In the genomic region with DNA sequence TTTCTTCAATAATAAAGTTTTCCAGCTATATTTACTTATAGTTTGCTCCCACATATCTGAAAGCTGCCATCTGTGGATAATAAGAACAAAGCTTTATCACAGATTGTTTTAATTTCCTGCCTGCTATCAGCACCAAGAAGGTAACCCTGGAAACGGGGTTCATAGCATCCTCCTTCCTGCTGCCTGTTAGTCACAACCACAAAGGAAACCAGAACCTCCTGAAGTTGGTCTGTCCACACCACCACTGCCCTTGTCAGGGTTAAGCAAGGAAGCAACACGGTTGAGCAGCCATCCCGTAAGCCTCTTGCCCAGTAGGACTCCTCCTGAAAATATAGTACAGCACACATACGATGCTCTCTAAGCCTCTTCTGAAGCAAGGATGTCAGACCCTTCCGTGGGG, we compare ENCODE assay signal across 25 mouse cellular contexts. TPM values are rescaled to one million over a fixed set of nuclear protein-coding genes. Genes with fewer than 3 reads are reported as not detected.
DNase-seq lines count a peak whose midpoint lies in the region; ATAC-seq and TF ChIP-seq lines count a peak whose summit lies in the region.
"Had no signal": no experiment of that assay in that cellular context is flagged by ENCODE, and none has a peak within 500 bp of the region (broad histone marks: within the 10 kb centered on the region; RNA-seq: fewer than 3 reads in every experiment).

No protein-coding gene starts in this region.

- peaks cover 13% of the 10 kb centered on the region for H3K4me1 ChIP-seq in heart, embryonic 10.5 days
- no peaks in the 10 kb centered on the region for H3K4me1 ChIP-seq in midbrain, postnatal 0 days (ENCODE audit: insufficient read depth, low read length)
- H3K4me1 ChIP-seq: hindbrain, embryonic 15.5 days; limb, embryonic 13.5 days; lung, embryonic 15.5 days; stomach, embryonic 15.5 days had no signal

- H3K36me3 ChIP-seq in heart, embryonic 10.5 days, result no peaks in the 10 kb centered on the region
- H3K36me3 ChIP-seq in midbrain, postnatal 0 days (ENCODE audit: insufficient read depth, low read length), result no peaks in the 10 kb centered on the region
- H3K36me3 ChIP-seq: heart, embryonic 13.5 days; hindbrain, embryonic 15.5 days; limb, embryonic 13.5 days; lung, embryonic 15.5 days; stomach, embryonic 15.5 days had no signal

- TF ChIP-seq CTCF in midbrain, postnatal 0 days (IDR thresholded peaks at IDR 0.05), result no peak

- no peaks in the 10 kb centered on the region for H3K9me3 ChIP-seq in heart, embryonic 10.5 days
- H3K9me3 ChIP-seq in midbrain, postnatal 0 days (ENCODE audit: low read length), result no peaks in the 10 kb centered on the region
- H3K9me3 ChIP-seq: heart, embryonic 13.5 days; hindbrain, embryonic 15.5 days; limb, embryonic 13.5 days; lung, embryonic 15.5 days; stomach, embryonic 15.5 days had no signal

- no peak overlapping the region for H3K4me2 ChIP-seq in midbrain, postnatal 0 days (ENCODE audit: low read depth, low read length, poor library complexity, severe bottlenecking)
- H3K4me2 ChIP-seq: heart, embryonic 13.5 days; hindbrain, embryonic 15.5 days; limb, embryonic 13.5 days; lung, embryonic 15.5 days; midbrain, embryonic 11.5 days; stomach, embryonic 15.5 days had no signal

- H3K9ac ChIP-seq in midbrain, postnatal 0 days (replicated peaks; ENCODE audit: low read length, poor library complexity, severe bottlenecking), result no peak overlapping the region
- H3K9ac ChIP-seq: heart, embryonic 13.5 days; hindbrain, embryonic 15.5 days; limb, embryonic 13.5 days; liver, embryonic 14.5 days; lung, embryonic 15.5 days; stomach, embryonic 15.5 days had no signal

- H3K27ac ChIP-seq in heart, embryonic 10.5 days, result no peak overlapping the region
- no peak overlapping the region for H3K27ac ChIP-seq in midbrain, postnatal 0 days (ENCODE audit: low read depth, low read length)
- H3K27ac ChIP-seq: heart, embryonic 13.5 days; hindbrain, embryonic 15.5 days; kidney, postnatal 0 days; limb, embryonic 13.5 days; liver, embryonic 14.5 days; lung, embryonic 15.5 days; stomach, embryonic 15.5 days had no signal

- WGBS in heart, embryonic 10.5 days, result 70% methylated on average over 5 of the region's 5 CpGs
- WGBS in midbrain, postnatal 0 days, result 76% methylated on average over 5 of the region's 5 CpGs

- no peak overlapping the region for H3K4me3 ChIP-seq in heart, embryonic 10.5 days
- no peak overlapping the region for H3K4me3 ChIP-seq in midbrain, postnatal 0 days (ENCODE audit: low read depth, low read length)
- H3K4me3 ChIP-seq: heart, embryonic 13.5 days; hindbrain, embryonic 15.5 days; limb, embryonic 13.5 days; lung, embryonic 15.5 days; stomach, embryonic 15.5 days had no signal

- DNase-seq in heart, adult 11 months, result peak; percentile 80
- DNase-seq in heart, embryonic 10.5 days (ENCODE audit: low spot score), result no peak
- DNase-seq in CD4-positive, CD25-positive, alpha-beta regulatory T cell, adult 2 months (ENCODE audit: low read depth, low spot score), result peak; percentile 39
- peak; percentile 38 for DNase-seq in forelimb bud, embryonic 11.5 days (ENCODE audit: low read depth, low spot score)
- DNase-seq in kidney, adult 9 months, result no peak
- no peak for DNase-seq in urinary bladder, postnatal 25 days (ENCODE audit: low spot score)
- DNase-seq in midbrain, postnatal 0 days (ENCODE audit: low spot score), result no peak
- DNase-seq: cerebellum, adult 9-10 months; gastrocnemius, postnatal 36 days; lung, postnatal 4 days; spleen, adult 18-20 months; thymus, adult 18-20 months; thymus, postnatal 4 days had no signal

- ATAC-seq in monocyte, adult 5-6 weeks (replicated peaks; ENCODE audit: insufficient number of reproducible peaks, low FRiP score, low TSS enrichment, poor library complexity, severe bottlenecking), result peak; percentile 51; the same call in 1 of the 2 replicates
- ATAC-seq in midbrain, postnatal 0 days (ENCODE audit: low FRiP score), result no peak
- ATAC-seq: forebrain, embryonic 16.5 days; intestine, postnatal 0 days; Patski had no signal

- H3K27me3 ChIP-seq in heart, embryonic 10.5 days (ENCODE audit: insufficient read depth, poor library complexity, severe bottlenecking), result 0 out of 2 replicates have a peak, but pooled peaks cover 6% of the 10 kb centered on the region
- H3K27me3 ChIP-seq in midbrain, postnatal 0 days (ENCODE audit: insufficient read depth, low read length), result no peaks in the 10 kb centered on the region
- H3K27me3 ChIP-seq: hindbrain, embryonic 15.5 days; limb, embryonic 13.5 days; lung, embryonic 15.5 days; Patski; stomach, embryonic 15.5 days had no signal

RNA-seq across cellular contexts. Expression of a gene that starts 17.1 kb away (rescaled TPM):
- polyA plus RNA-seq in heart, embryonic 10.5 days (2016; fragmentation: Nextera tagmentation; extraction: Ambion mirVana), result 6.5 and 8.1 TPM in 2 replicates
- 19.6 to 32.1 TPM (median 28.6 TPM) in 3 replicates for total RNA-seq in monocyte, adult 5-6 weeks (2017)
- 8.8 and 9.4 TPM in 2 replicates for total RNA-seq in midbrain, postnatal 0 days (2014; rRNA removed)
- polyA plus RNA-seq in midbrain, postnatal 0 days (2015; fragmentation: Nextera tagmentation; extraction: Ambion mirVana), result 5.3 and 6.9 TPM in 2 replicates

Comparison
In these comparisons a context has a peak if more than half of its experiments do, and no peak if none do; other contexts are left out.
1. DNase-seq: peak in heart, adult 11 months (single experiment), CD4-positive, CD25-positive, alpha-beta regulatory T cell, adult 2 months (single experiment) and forelimb bud, embryonic 11.5 days (single experiment); none in heart, embryonic 10.5 days (single experiment), kidney, adult 9 months (single experiment), urinary bladder, postnatal 25 days (single experiment) and midbrain, postnatal 0 days (single experiment).